Mouse (Mus musculus) brain, embryonic 14.5 days (tissue): Measurements from ENCODE around the gene Olfr832. TPM values are rescaled to one million over a fixed set of nuclear protein-coding genes. Genes with fewer than 3 reads are reported as not detected.
"Not testable (repeated sequence)": the region's sequence is repeated elsewhere in the genome, so short reads cannot be mapped to it uniquely, and the experiment has no call there.

Experiments used
- DNase-seq: peaks from one replicate; pipeline ENCODE4 v3.0.0-alpha.2; 2011; ENCODE audit warnings: low read depth
- CTCF ChIP-seq: fragments of 200-500 bp; IDR thresholded peaks from 2 replicates; pipeline ENCODE4 v1.5.1; 2012; ENCODE audit warnings: inconsistent platforms, mild to moderate bottlenecking, moderate library complexity, borderline replicate concordance; ENCODE audit not compliant: insufficient read depth, insufficient read length; ENCODE audit errors: extremely low read depth
- POLR2A ChIP-seq: fragments of 200-500 bp; IDR thresholded peaks from 2 replicates; pipeline ENCODE4 v1.6.1; 2012; ENCODE audit warnings: mild to moderate bottlenecking, inconsistent platforms, borderline replicate concordance; ENCODE audit not compliant: poor library complexity, insufficient read depth, insufficient read length, severe bottlenecking; ENCODE audit errors: extremely low read depth
- polyA plus RNA-seq: library from polyadenylated mRNA; depleted of rRNA; stranded (reverse); fragments of >200 nt; gene quantifications from 2 replicates; pipeline ENCODE4 v1.2.3, GENCODE M21; 2012; rRNA removed

Gene Olfr832
- not detected in 2 replicates for polyA plus RNA-seq

GRCm38 (mm10) chr9:18936822-18937221, at the start of gene Olfr832:
TSS of gene Olfr832 (plus strand) at chr9:18937122.
- not testable (repeated sequence) for DNase-seq

DNA sequence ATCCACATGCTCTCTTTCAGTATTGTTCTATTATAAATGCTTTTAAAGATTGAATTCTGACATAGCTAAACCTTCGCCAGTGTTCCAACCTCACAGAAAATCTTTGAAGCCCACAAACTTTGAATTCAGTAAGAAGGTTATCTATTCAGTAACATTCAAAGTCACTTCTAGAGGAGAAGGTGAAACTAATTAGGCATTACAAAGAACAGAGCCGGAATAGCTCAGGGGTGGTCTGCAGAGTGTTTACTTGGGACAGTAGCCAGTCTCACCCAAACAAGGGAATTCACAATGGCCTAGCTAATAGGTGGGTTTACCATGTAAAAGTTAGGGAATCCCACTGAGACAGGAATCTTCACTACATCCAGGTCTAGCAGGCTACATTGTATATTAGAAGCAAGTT, 29.2 kb upstream of the Olfr832 start:
- DNase-seq = not testable (repeated sequence)

- DNase-seq = not testable (repeated sequence)
Measured at GRCm38 (mm10) chr9:18927921-18928320, 9.0 kb upstream of the Olfr832 start.

GRCm38 (mm10) chr9:18962021-18962420, 25.1 kb downstream of the Olfr832 start:
- no peak for TF ChIP-seq CTCF
- TF ChIP-seq POLR2A = no peak
- no peak for DNase-seq

DNA sequence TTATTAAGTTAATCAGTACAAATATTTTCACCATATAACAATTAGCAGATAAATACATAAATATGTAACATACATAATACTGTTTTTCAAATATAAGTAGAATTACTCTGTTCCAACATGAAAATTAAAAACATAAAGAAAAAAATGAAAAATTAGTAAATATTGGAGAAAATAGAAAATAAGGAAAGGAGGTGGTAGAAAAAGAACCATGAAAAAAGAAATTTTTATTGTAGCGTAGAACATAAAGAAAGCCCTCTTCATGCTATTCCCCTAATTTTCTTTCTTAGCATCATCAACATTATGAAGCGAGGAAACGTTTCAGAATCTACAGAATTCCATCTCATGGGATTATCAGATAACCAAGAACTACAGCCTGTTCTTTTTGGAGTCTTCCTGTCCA, 50.8 kb downstream of the Olfr832 start, which contains the start of gene Olfr834:
Olfr834 (plus strand) TSS at position 301 of the 400 bp plus-strand sequence.
- TF ChIP-seq CTCF (no peak), POLR2A (no peak)
- no peak for DNase-seq

Other genes starting within 250 kb of the Olfr832 start
- gene Olfr24, start 173.1 kb upstream of the Olfr832 start, polyA plus RNA-seq = not detected in 2 replicates
- gene Olfr828, start 117.6 kb upstream of the Olfr832 start, polyA plus RNA-seq = not detected in 2 replicates
- gene Olfr829, start 82.2 kb upstream of the Olfr832 start, polyA plus RNA-seq = not detected in 2 replicates
- gene Olfr830, start 62.4 kb upstream of the Olfr832 start, polyA plus RNA-seq = not detected in 2 replicates
- gene Olfr834, start 50.9 kb downstream of the Olfr832 start, polyA plus RNA-seq = not detected in 2 replicates
- not detected in 2 replicates for gene Olfr835, start 95.6 kb downstream of the Olfr832 start, polyA plus RNA-seq
- gene Olfr836, start 183.3 kb downstream of the Olfr832 start, polyA plus RNA-seq = not detected in 2 replicates
- gene Olfr837, start 199.2 kb downstream of the Olfr832 start, polyA plus RNA-seq = not detected in 2 replicates
- not detected in 2 replicates for gene Olfr839-ps1, start 240.2 kb downstream of the Olfr832 start, polyA plus RNA-seq